Mouse (Mus musculus): ENCODE data around the gene Dgke.

GRCm38 (mm10) chr11:89073541-89073940, 6.9 kb upstream of the Dgke start, which contains the start of gene Gm525:
- no peak for TF ChIP-seq CTCF (IDR thresholded peaks at IDR 0.05; ENCODE audit: control insufficient read depth, insufficient read depth, low read length)
- TF ChIP-seq POLR2A (IDR thresholded peaks at IDR 0.05; ENCODE audit: borderline replicate concordance, control insufficient read depth, low read depth, low read length) = no peak
